Mouse (Mus musculus): ENCODE results near the gene Dctn2. TPM values are rescaled to one million over a fixed set of nuclear protein-coding genes. Genes with fewer than 3 reads are reported as not detected.

Gene Dctn2
- polyA plus RNA-seq, 1 experiment from 2014 or later, result 250 TPM

DNA sequence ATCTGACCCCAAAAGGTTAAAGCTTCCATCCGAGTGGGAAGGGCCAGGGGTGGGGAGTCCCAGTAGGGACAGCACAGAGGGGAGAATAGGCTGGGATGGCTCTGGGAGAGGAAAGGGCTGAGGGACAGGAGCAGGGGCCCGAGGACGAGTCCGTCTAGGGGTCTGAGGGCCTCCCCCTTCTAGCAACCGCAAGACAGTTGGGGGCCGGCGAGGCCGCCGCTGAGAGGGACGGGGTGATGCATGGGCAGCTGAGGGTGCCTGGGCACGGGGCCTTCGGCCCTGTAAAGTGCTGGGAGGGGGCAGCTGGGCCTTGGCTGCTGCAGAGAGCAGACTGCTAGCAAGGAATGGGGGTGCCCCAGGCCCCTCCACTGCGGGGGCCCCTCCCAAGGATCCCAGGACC lies 19.5 kb downstream of the Dctn2 start:
- H3K4me2 ChIP-seq (replicated peaks), result no peak overlapping the region
- H3K9me3 ChIP-seq, result no peaks in the 10 kb centered on the region
- peak overlapping the region; percentile 31; the same call in 1 of the 2 replicates for H3K9ac ChIP-seq (replicated peaks)
- no peak for ATAC-seq (ENCODE audit: low FRiP score, low read depth)
- H3K27me3 ChIP-seq, result no peaks in the 10 kb centered on the region
- WGBS, result 67% methylated on average over 13 of the region's 13 CpGs
- H3K4me3 ChIP-seq, result 0 out of 2 replicates have a peak overlapping the region, but pooled peaks have one; percentile 5
- H3K36me3 ChIP-seq, result peaks cover 67% of the 10 kb centered on the region
- no peak overlapping the region for H3K27ac ChIP-seq (replicated peaks)
- H3K4me1 ChIP-seq, result peaks cover 45% of the 10 kb centered on the region

DNA sequence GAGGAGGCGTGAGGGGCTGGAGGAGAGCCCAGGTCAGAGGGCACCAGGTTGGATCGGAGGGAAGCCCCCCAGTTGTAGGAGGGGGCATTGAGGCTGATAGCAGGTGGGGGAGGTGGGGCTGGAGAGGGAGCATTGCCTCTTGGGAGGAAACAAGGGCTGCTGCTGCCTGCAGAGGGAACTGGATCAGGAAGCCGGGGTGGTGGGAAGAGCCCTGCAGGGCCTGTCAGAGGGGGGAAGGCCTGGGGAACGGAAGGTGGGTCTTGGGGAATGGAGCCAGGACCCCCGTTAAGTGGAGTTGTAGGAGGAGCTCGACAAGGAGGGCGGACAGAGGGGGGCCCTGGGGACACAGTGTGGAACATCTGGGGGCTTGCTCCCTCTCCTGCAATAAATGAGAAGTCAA lies 20.0 kb downstream of the Dctn2 start:
- Histone ChIP-seq H3K4me3 (0 out of 2 replicates have a peak overlapping the region, but pooled peaks have one; percentile 77), H3K9ac (replicated peaks) (peak overlapping the region; percentile 31; the same call in 1 of the 2 replicates), H3K9me3 (no peaks in the 10 kb centered on the region), H3K27me3 (no peaks in the 10 kb centered on the region), H3K36me3 (peaks cover 61% of the 10 kb centered on the region), H3K27ac (replicated peaks) (peak overlapping the region; percentile 11; the same call in 1 of the 2 replicates), H3K4me2 (replicated peaks) (peak overlapping the region; percentile 94), H3K4me1 (peaks cover 45% of the 10 kb centered on the region)
- ATAC-seq (ENCODE audit: low FRiP score, low read depth), result no peak
- 76% methylated on average over 7 of the region's 7 CpGs for WGBS

DNA sequence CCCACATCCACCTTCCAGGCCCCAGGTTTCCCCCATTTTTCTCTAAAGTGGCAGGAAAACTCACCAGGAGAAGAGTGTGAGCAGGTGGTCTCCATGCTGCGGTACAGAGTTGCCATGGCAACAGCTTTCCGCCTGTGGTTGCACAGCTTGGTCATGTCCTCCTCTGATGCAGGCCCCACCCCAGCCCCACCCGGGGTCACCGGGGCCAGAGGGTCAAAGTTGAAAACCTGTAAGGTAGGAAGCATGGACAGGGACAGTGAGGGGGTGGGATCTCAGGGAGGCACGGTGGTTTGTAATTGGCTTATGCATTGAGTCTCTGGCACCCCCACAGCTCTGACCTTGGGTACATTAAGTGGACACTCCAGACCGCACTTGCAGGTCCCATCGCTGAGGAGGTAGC lies 20.6 kb downstream of the Dctn2 start:
- peak overlapping the region; percentile 89; the same call in 1 of the 2 replicates for H3K9ac ChIP-seq (replicated peaks)
- H3K4me3 ChIP-seq, result peak overlapping the region; percentile 77
- peaks cover 56% of the 10 kb centered on the region for H3K36me3 ChIP-seq
- H3K9me3 ChIP-seq, result no peaks in the 10 kb centered on the region
- WGBS, result 53% methylated on average over 7 of the region's 7 CpGs
- H3K27ac ChIP-seq (replicated peaks), result peak overlapping the region; percentile 98
- H3K4me2 ChIP-seq (replicated peaks), result peak overlapping the region; percentile 94
- H3K4me1 ChIP-seq, result peaks cover 50% of the 10 kb centered on the region
- ATAC-seq (ENCODE audit: low FRiP score, low read depth), result no peak
- no peaks in the 10 kb centered on the region for H3K27me3 ChIP-seq

DNA sequence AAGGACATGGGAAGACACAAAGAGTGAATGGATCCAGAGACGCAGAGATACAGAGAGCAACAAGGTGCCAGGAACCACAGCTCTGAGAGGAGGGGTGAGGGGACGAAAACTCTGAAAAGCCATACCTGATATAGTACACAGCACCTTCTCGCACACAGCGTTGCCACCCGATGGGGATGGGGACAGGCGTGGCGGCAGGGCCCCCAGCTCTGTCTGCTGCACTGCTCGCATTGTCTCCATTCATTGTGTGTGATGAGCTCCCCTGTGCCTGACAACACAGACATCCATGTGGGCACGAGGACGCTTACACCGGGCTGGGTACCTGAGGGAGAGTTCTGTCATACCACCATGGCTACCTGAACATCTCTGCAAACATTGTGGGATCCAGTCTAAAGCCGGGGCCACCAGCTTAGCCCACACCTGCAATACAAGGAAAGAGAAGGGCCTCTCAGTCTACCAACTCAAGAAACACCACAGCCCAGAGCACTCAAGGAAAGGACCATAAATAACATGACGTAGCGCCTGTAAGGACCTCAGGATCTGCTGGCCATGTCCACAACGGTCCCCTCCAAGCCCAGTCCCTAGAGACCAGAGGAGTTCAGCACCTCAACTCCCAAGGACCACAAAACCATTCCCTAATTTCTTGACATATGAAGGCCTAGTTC lies 21.2 kb downstream of the Dctn2 start:
- Histone ChIP-seq H3K9me3 (no peaks in the 10 kb centered on the region), H3K36me3 (peaks cover 49% of the 10 kb centered on the region), H3K4me2 (replicated peaks) (peak overlapping the region; percentile 94), H3K4me3 (peak overlapping the region; percentile 77), H3K27ac (replicated peaks) (peak overlapping the region; percentile 98), H3K9ac (replicated peaks) (peak overlapping the region; percentile 89), H3K27me3 (no peaks in the 10 kb centered on the region), H3K4me1 (peaks cover 57% of the 10 kb centered on the region)
- no peak for ATAC-seq (ENCODE audit: low FRiP score, low read depth)
- WGBS, result 73% methylated on average over 15 of the region's 15 CpGs

DNA sequence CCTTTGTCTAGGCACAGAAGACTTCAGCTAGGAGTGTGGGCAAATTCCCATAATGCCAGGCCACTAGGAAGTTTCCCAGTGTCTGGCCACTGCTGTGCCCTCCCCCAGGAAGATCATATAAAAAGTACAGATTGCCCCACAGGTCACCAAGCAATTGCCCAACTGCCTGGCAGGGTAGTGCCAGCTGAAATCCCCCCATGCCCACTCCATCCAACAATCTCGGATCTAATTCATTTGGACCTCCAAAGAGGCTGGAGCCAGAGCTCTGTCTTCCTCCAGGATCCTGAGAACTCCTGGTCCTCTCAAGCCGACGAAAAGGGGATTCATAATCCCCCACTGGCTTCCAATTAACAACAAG lies 21.7 kb downstream of the Dctn2 start:
- H3K27ac ChIP-seq (replicated peaks), result peak overlapping the region; percentile 98
- peak overlapping the region; percentile 94 for H3K4me2 ChIP-seq (replicated peaks)
- ATAC-seq (ENCODE audit: low FRiP score, low read depth), result no peak
- 1% methylated on average over 3 of the region's 3 CpGs for WGBS
- peak overlapping the region; percentile 89 for H3K9ac ChIP-seq (replicated peaks)
- peaks cover 44% of the 10 kb centered on the region for H3K36me3 ChIP-seq
- H3K27me3 ChIP-seq, result no peaks in the 10 kb centered on the region
- peaks cover 59% of the 10 kb centered on the region for H3K4me1 ChIP-seq
- H3K4me3 ChIP-seq, result peak overlapping the region; percentile 77
- H3K9me3 ChIP-seq, result no peaks in the 10 kb centered on the region

DNA sequence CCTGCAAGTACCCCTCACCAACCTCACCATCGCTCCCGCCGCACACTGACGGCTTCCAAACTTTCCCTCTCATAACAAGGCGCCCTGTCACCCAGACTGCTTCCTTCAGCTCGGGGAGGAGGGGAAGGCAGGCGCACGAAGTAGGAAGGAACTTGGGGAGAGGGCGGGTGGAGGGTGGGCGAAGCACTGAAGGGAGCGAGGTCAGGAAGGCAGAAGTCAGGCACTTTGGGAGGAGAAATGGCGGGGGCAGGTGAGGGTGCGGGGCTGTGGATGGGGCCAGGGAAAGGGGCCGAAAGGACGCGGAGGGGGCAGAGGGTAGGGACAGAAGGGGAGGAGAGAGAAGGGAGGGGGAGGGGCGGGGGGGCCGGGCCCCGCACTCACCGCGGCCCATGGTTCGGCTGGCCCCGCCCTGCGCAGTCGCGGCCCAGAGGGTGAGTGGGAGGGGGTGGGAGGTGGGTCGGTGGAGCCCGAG lies 22.2 kb downstream of the Dctn2 start:
- H3K4me1 ChIP-seq, result peaks cover 59% of the 10 kb centered on the region
- H3K27ac ChIP-seq (replicated peaks), result peak overlapping the region; percentile 98
- ATAC-seq (ENCODE audit: low FRiP score, low read depth), result peak; percentile 3; the same call in 1 of the 2 replicates
- H3K9me3 ChIP-seq, result no peaks in the 10 kb centered on the region
- H3K36me3 ChIP-seq, result peaks cover 44% of the 10 kb centered on the region
- H3K27me3 ChIP-seq, result no peaks in the 10 kb centered on the region
- under 1% methylated on average over 13 of the region's 28 CpGs for WGBS
- H3K4me2 ChIP-seq (replicated peaks), result peak overlapping the region; percentile 94
- peak overlapping the region; percentile 89 for H3K9ac ChIP-seq (replicated peaks)
- peak overlapping the region; percentile 77 for H3K4me3 ChIP-seq

DNA sequence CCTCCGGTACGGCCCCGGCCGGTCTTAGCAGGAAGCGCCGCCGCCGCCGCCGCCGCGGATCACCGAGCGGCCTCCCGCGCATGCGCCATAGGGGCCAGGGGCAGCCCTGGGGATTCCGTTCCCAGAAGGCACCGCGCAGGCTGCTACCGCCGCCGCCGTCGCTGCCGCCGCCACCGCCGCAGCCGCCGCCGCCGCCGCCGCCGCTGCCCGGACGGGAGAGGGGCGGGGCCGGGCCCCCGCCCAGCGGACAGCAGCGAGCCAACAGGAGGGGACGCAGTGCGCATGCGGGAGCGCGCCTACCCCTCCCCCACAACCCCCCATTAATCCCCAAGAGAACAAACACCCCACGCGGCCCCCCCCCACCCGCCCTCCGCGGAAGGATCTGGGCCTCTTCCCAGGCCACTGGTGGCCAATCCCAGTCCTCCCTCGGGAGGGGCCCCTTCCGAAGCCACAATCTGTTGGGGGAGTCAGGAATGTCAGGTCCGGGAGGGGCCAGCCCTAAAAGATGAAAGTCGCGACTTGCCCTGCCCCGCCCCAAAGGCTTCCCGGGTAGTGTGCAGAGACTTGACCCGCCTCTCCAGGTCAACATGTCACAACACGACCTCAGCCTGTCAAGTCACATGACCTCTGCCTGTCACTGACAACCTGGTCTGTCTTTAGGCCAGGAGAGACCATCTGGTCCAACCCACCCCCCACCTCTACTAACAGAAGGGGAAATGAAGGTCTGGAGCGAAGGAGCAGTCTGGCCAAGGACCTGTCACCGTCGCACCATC lies 22.8 kb downstream of the Dctn2 start, which contains the start of gene Mbd6:
Gene Mbd6 (minus strand): TSS at position 219 of the 773 bp plus-strand sequence.
- under 1% methylated on average over 50 of the region's 65 CpGs for WGBS
- no peaks in the 10 kb centered on the region for H3K9me3 ChIP-seq
- peak; percentile 23 for ATAC-seq (ENCODE audit: low FRiP score, low read depth)
- H3K36me3 ChIP-seq, result peaks cover 44% of the 10 kb centered on the region
- peak within 1 kb of the TSS; percentile 89 for H3K9ac ChIP-seq (replicated peaks)
- peaks cover 59% of the 10 kb centered on the region for H3K4me1 ChIP-seq
- no peaks in the 10 kb centered on the region for H3K27me3 ChIP-seq
- H3K4me2 ChIP-seq (replicated peaks), result peak within 1 kb of the TSS; percentile 94
- H3K27ac ChIP-seq (replicated peaks), result peak within 1 kb of the TSS; percentile 98
- H3K4me3 ChIP-seq, result peak within 1 kb of the TSS; percentile 77

DNA sequence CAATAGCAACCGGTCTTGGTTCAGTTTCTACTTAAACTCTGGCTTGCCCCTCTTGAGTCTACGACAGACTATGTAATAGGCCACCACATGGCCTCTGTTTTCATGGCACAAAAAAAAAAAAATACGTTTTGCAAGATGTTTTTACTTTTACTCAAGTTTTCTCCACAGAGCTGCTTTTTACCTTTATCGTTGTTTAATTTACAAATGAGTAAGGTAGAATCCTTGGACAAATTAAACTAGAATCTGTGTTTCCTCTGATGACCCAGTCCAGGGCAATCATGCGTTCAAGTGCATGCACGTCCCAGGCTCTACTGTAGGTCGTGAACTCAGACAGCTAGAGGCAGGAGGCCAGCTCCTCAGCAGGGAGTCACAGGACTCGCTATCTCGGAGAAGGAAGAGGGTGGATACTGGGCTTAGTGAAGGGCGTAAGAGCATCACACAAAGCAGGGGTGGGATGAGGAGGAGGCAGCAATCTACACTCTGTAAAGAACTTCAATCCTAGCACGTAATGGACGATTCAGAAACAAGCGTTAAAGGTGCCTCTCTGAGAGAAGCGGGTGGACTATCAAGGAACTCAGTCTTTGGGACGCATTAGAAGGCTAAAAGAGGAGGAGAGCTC lies 23.5 kb downstream of the Dctn2 start:
- Histone ChIP-seq H3K36me3 (peaks cover 44% of the 10 kb centered on the region), H3K4me1 (peaks cover 57% of the 10 kb centered on the region), H3K27me3 (no peaks in the 10 kb centered on the region), H3K9ac (replicated peaks) (peak overlapping the region; percentile 89), H3K9me3 (no peaks in the 10 kb centered on the region), H3K4me2 (replicated peaks) (peak overlapping the region; percentile 94), H3K4me3 (peak overlapping the region; percentile 77), H3K27ac (replicated peaks) (peak overlapping the region; percentile 98)
- WGBS, result 2% methylated on average over 15 of the region's 15 CpGs
- ATAC-seq (ENCODE audit: low FRiP score, low read depth), result peak; percentile 8

DNA sequence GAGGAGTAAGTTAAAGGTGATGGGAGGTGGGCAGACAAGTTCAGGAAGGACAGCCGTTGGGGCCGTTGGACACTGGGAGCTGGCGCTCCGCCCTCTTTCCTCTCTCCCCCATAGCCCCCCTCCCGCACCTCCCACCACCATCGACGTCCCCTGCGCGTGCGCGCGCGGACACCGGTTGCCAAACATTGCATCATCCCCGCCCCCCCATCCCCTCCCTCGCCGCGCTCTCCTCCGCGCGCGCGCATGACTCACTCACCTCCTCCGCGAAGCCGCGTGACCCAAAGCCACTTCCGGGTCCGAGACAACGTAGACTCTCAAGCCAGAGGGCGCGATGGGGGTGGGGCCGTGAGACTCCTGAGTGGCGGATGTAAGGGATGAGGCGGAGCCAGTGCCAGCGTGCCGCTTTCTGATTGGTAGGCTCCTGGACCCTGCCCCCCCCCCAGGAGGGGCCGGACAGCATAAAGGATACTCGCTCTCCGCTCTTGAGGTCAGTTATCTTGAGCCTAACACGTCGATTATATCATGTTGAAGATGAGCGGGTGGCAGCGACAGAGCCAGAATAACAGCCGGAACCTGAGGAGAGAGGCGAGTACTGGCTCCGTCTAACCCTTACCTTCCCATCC lies 24.2 kb downstream of the Dctn2 start:
- peak overlapping the region; percentile 98 for H3K27ac ChIP-seq (replicated peaks)
- H3K9ac ChIP-seq (replicated peaks), result peak overlapping the region; percentile 74
- H3K36me3 ChIP-seq, result peaks cover 44% of the 10 kb centered on the region
- no peaks in the 10 kb centered on the region for H3K27me3 ChIP-seq
- peak; percentile 89 for ATAC-seq (ENCODE audit: low FRiP score, low read depth)
- no peaks in the 10 kb centered on the region for H3K9me3 ChIP-seq
- 0% methylated on average over 47 of the region's 47 CpGs for WGBS
- peaks cover 51% of the 10 kb centered on the region for H3K4me1 ChIP-seq
- H3K4me2 ChIP-seq (replicated peaks), result peak overlapping the region; percentile 94
- H3K4me3 ChIP-seq, result peak overlapping the region; percentile 77

DNA sequence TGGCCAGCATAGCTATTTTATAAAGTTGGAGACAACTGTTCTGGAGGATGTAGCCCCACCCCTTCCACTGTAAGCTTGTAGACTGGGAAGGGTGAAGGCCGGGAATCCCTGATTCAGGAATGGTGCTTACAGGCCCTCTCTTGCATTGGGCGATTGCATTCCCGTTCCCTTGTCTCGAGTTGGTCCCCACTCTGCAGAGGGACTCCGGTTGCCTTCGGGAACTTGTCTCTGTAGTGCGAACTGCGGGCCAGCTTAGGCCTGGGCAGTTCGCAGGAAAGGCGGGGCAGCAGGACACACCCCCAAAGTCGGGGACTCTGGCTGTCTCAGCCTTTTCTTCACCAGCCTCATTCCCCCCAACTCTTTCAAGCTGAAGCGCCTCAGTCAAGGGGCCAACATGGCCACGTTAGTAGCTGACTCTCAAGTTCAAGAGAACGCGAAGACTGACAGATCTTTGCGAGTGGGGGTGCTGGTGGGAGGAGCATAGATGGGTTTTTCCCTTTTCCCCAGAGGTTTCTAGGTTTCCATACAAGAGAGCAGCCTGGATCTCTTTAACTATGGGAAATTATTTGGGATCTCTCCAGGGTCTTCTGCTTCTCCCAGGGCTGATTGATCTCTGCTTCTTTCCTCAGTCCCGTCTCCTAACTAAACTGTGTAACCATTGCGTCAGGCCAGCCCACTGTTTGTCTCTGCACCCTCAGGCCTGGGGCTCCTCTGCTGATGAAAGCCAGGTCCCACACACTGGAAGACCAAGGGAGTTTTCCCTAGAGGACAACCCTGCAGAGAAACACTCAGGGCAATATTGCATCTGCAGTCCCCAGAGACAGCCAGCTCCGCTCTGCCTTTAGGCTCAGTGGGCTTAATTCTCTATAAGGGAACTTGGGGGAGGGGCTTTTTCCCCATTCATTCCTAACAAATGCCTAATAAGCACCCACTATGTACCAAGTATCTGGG lies 25.0 kb downstream of the Dctn2 start:
- Histone ChIP-seq H3K4me3 (peak overlapping the region; percentile 77), H3K4me1 (peaks cover 43% of the 10 kb centered on the region), H3K36me3 (peaks cover 44% of the 10 kb centered on the region), H3K4me2 (replicated peaks) (peak overlapping the region; percentile 94), H3K9ac (replicated peaks) (peak overlapping the region; percentile 74), H3K9me3 (no peaks in the 10 kb centered on the region), H3K27me3 (no peaks in the 10 kb centered on the region), H3K27ac (replicated peaks) (peak overlapping the region; percentile 98)
- 3% methylated on average over 19 of the region's 19 CpGs for WGBS
- peak; percentile 55 for ATAC-seq (ENCODE audit: low FRiP score, low read depth)

Measured in midbrain, embryonic 12.5 days (tissue).